Mouse (Mus musculus): ENCODE measurements at regions not wholly inside any gene's neighbourhood (a gene's known extent, or its start where the extent isn't known, plus 50 kb on each side); places are given as distances from the start of the nearest gene placed in this dataset.

- TF ChIP-seq CTCF (IDR thresholded peaks at IDR 0.05; ENCODE audit: low read depth, low read length), result no peak
- no peak for TF ChIP-seq POLR2A (IDR thresholded peaks at IDR 0.05; ENCODE audit: insufficient read depth, low read length)
- no peak for TF ChIP-seq EP300 (IDR thresholded peaks at IDR 0.05; ENCODE audit: insufficient read depth, low read depth, low read length)
- Histone ChIP-seq H3K27ac (ENCODE audit: insufficient read depth, low read length) (no peak overlapping the region), H3K4me3 (ENCODE audit: low read depth, low read length) (no peak overlapping the region), H3K27me3 (ENCODE audit: control insufficient read depth, insufficient read depth, low read length, poor library complexity, severe bottlenecking) (no peaks in the 10 kb centered on the region), H3K4me1 (ENCODE audit: control insufficient read depth, insufficient read depth, low read length) (no peaks in the 10 kb centered on the region), H3K9me3 (replicated peaks; ENCODE audit: control insufficient read depth, insufficient read depth, low read length, poor library complexity, severe bottlenecking) (no peaks in the 10 kb centered on the region), H3K9ac (ENCODE audit: low read depth, poor library complexity, severe bottlenecking) (no peak overlapping the region), H3K36me3 (ENCODE audit: control insufficient read depth, insufficient read depth, low read length, poor library complexity, severe bottlenecking) (no peaks in the 10 kb centered on the region)
These were observed 1101.1 kb downstream of the Gsdmc2 start for GRCm38 (mm10) chr15:62743879-62744278.

- Histone ChIP-seq H3K9me3 (replicated peaks; ENCODE audit: control insufficient read depth, insufficient read depth, low read length, poor library complexity, severe bottlenecking) (no peaks in the 10 kb centered on the region), H3K9ac (ENCODE audit: low read depth, poor library complexity, severe bottlenecking) (no peak overlapping the region), H3K4me1 (ENCODE audit: control insufficient read depth, insufficient read depth, low read length) (no peaks in the 10 kb centered on the region), H3K36me3 (ENCODE audit: control insufficient read depth, insufficient read depth, low read length, poor library complexity, severe bottlenecking) (no peaks in the 10 kb centered on the region), H3K27me3 (ENCODE audit: control insufficient read depth, insufficient read depth, low read length, poor library complexity, severe bottlenecking) (no peaks in the 10 kb centered on the region), H3K27ac (ENCODE audit: insufficient read depth, low read length) (no peak overlapping the region), H3K4me3 (ENCODE audit: low read depth, low read length) (no peak overlapping the region)
- TF ChIP-seq CTCF (IDR thresholded peaks at IDR 0.05; ENCODE audit: low read depth, low read length) (no peak), EP300 (IDR thresholded peaks at IDR 0.05; ENCODE audit: insufficient read depth, low read depth, low read length) (no peak), POLR2A (IDR thresholded peaks at IDR 0.05; ENCODE audit: insufficient read depth, low read length) (no peak)
These were observed 1104.2 kb downstream of the Gsdmc2 start for GRCm38 (mm10) chr15:62740746-62741145.

- H3K27ac ChIP-seq (ENCODE audit: insufficient read depth, low read length), result no peak overlapping the region
- no peak overlapping the region for H3K4me3 ChIP-seq (ENCODE audit: low read depth, low read length)
- H3K27me3 ChIP-seq (ENCODE audit: control insufficient read depth, insufficient read depth, low read length, poor library complexity, severe bottlenecking), result no peaks in the 10 kb centered on the region
- no peak overlapping the region for H3K9ac ChIP-seq (ENCODE audit: low read depth, poor library complexity, severe bottlenecking)
- H3K4me1 ChIP-seq (ENCODE audit: control insufficient read depth, insufficient read depth, low read length), result no peaks in the 10 kb centered on the region
- no peaks in the 10 kb centered on the region for H3K9me3 ChIP-seq (replicated peaks; ENCODE audit: control insufficient read depth, insufficient read depth, low read length, poor library complexity, severe bottlenecking)
- TF ChIP-seq CTCF (IDR thresholded peaks at IDR 0.05; ENCODE audit: low read depth, low read length) (no peak), EP300 (IDR thresholded peaks at IDR 0.05; ENCODE audit: insufficient read depth, low read depth, low read length) (no peak), POLR2A (IDR thresholded peaks at IDR 0.05; ENCODE audit: insufficient read depth, low read length) (no peak)
- no peaks in the 10 kb centered on the region for H3K36me3 ChIP-seq (ENCODE audit: control insufficient read depth, insufficient read depth, low read length, poor library complexity, severe bottlenecking)
These were observed 1109.6 kb downstream of the Gsdmc2 start for GRCm38 (mm10) chr15:62735334-62735733.

GRCm38 (mm10) chr15:62734900-62735299, 1110.1 kb downstream of the Gsdmc2 start:
- Histone ChIP-seq H3K9ac (ENCODE audit: low read depth, poor library complexity, severe bottlenecking) (no peak overlapping the region), H3K27me3 (ENCODE audit: control insufficient read depth, insufficient read depth, low read length, poor library complexity, severe bottlenecking) (no peaks in the 10 kb centered on the region), H3K4me1 (ENCODE audit: control insufficient read depth, insufficient read depth, low read length) (no peaks in the 10 kb centered on the region), H3K9me3 (replicated peaks; ENCODE audit: control insufficient read depth, insufficient read depth, low read length, poor library complexity, severe bottlenecking) (no peaks in the 10 kb centered on the region), H3K36me3 (ENCODE audit: control insufficient read depth, insufficient read depth, low read length, poor library complexity, severe bottlenecking) (no peaks in the 10 kb centered on the region), H3K4me3 (ENCODE audit: low read depth, low read length) (no peak overlapping the region), H3K27ac (ENCODE audit: insufficient read depth, low read length) (no peak overlapping the region)
- no peak for TF ChIP-seq POLR2A (IDR thresholded peaks at IDR 0.05; ENCODE audit: insufficient read depth, low read length)
- TF ChIP-seq EP300 (IDR thresholded peaks at IDR 0.05; ENCODE audit: insufficient read depth, low read depth, low read length), result no peak
- TF ChIP-seq CTCF (IDR thresholded peaks at IDR 0.05; ENCODE audit: low read depth, low read length), result no peak

- H3K4me3 ChIP-seq (ENCODE audit: low read depth, low read length), result no peak overlapping the region
- H3K4me1 ChIP-seq (ENCODE audit: control insufficient read depth, insufficient read depth, low read length), result no peaks in the 10 kb centered on the region
- H3K36me3 ChIP-seq (ENCODE audit: control insufficient read depth, insufficient read depth, low read length, poor library complexity, severe bottlenecking), result no peaks in the 10 kb centered on the region
- H3K9ac ChIP-seq (ENCODE audit: low read depth, poor library complexity, severe bottlenecking), result no peak overlapping the region
- TF ChIP-seq POLR2A (IDR thresholded peaks at IDR 0.05; ENCODE audit: insufficient read depth, low read length) (no peak), EP300 (IDR thresholded peaks at IDR 0.05; ENCODE audit: insufficient read depth, low read depth, low read length) (no peak), CTCF (IDR thresholded peaks at IDR 0.05; ENCODE audit: low read depth, low read length) (no peak)
- H3K27ac ChIP-seq (ENCODE audit: insufficient read depth, low read length), result no peak overlapping the region
- no peaks in the 10 kb centered on the region for H3K9me3 ChIP-seq (replicated peaks; ENCODE audit: control insufficient read depth, insufficient read depth, low read length, poor library complexity, severe bottlenecking)
- H3K27me3 ChIP-seq (ENCODE audit: control insufficient read depth, insufficient read depth, low read length, poor library complexity, severe bottlenecking), result no peaks in the 10 kb centered on the region
These were observed 1114.5 kb downstream of the Gsdmc2 start for GRCm38 (mm10) chr15:62730524-62730923.

GRCm38 (mm10) chr15:62714265-62714664, 1130.7 kb downstream of the Gsdmc2 start:
- TF ChIP-seq POLR2A (IDR thresholded peaks at IDR 0.05; ENCODE audit: insufficient read depth, low read length), result no peak
- no peak for TF ChIP-seq EP300 (IDR thresholded peaks at IDR 0.05; ENCODE audit: insufficient read depth, low read depth, low read length)
- TF ChIP-seq CTCF (IDR thresholded peaks at IDR 0.05; ENCODE audit: low read depth, low read length), result no peak
- Histone ChIP-seq H3K9ac (ENCODE audit: low read depth, poor library complexity, severe bottlenecking) (no peak overlapping the region), H3K36me3 (ENCODE audit: control insufficient read depth, insufficient read depth, low read length, poor library complexity, severe bottlenecking) (no peaks in the 10 kb centered on the region), H3K4me3 (ENCODE audit: low read depth, low read length) (no peak overlapping the region), H3K27ac (ENCODE audit: insufficient read depth, low read length) (no peak overlapping the region), H3K4me1 (ENCODE audit: control insufficient read depth, insufficient read depth, low read length) (no peaks in the 10 kb centered on the region), H3K27me3 (ENCODE audit: control insufficient read depth, insufficient read depth, low read length, poor library complexity, severe bottlenecking) (no peaks in the 10 kb centered on the region), H3K9me3 (replicated peaks; ENCODE audit: control insufficient read depth, insufficient read depth, low read length, poor library complexity, severe bottlenecking) (no peaks in the 10 kb centered on the region)
